Mouse (Mus musculus) cerebellum, adult 9-10 months (tissue): ENCODE results near the gene Klra7.
"Not testable (repeated sequence)": the region's sequence is repeated elsewhere in the genome, so short reads cannot be mapped to it uniquely, and the experiment has no call there.

ENCODE experiments used
- DNase-seq: peaks from one replicate; pipeline ENCODE4 v3.0.0; 2022

Gene Klra7

DNA sequence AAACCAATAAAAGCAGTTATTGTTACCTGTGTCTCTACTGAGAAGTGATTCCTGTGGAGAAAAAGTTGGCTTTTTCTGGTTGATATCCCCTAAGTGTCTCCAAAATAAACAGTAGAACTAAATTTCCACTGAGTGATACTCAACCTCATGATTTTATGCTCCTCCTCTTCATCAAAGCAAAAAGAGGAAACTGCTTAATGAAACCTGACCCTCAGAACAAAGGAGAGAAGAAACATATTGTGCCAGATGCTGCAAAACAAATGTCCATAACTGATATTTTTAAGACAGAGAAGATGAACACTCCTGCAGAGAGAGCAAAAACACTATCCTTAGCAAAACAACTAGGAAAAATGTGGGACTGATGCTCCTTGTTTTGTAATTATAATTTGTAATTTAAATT is at the start of gene Klra7:
TSS of gene Klra7 (minus strand) at position 101 of the 400 bp plus-strand sequence.
- DNase-seq = no peak

DNA sequence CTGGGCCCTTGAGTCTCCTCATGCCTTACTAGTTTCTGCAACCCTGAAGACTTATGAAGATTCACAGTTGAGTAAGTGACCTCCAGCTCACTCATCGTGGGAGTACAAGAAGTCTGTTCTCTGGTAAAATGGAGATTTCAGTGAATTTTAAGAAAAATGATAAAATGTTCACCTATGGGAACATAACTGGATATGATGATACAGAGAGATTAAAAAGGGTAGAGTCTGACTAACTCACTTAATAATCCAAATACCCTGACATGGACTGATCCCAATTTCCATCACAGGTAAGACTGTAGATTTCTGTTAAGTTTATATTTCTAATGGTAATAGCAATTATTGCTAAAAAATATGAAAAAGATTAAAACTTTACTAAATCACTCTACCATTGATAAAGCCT is 48.7 kb upstream of the Klra7 start, which contains the start of gene Klra10:
TSS of gene Klra10 (minus strand) at position 101 of the 400 bp plus-strand sequence.
- not testable (repeated sequence) for DNase-seq

DNA sequence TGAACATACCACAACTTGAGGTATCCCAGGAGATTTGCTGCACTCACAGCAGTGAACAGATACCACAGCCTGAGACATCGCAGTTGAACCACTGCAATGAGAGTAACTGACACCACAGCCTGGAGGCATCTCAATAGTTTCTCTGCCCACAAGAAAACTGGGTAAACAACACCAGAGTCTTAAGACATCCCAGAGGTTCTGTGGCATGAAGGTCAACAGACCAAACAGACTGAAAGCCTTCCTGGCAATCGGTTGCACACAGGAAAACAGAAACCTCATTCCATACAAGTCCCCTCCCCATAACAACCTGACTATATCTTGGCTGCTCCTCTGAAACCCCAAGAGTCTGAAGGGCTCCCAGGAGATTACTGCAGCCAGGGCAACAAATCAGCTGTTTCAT is 22.2 kb upstream of the Klra7 start:
- DNase-seq = no peak

DNA sequence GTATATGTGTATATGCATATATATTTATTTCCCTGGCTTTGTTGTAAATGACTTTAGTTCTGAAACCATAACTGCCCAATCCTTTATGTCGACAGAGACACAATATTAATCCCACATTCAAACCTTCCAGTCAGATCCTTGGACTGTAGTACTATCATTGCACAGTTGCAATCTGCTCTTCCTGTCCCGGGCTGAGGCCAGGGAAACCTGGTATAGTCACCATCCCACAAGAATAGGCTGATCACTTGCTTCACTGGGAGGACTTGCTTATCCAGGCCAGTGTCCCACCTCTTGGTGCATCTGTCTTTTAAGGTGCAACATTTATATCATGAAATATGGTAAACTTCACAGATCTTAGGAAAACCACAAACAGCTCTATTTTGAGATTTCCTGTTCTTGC is 4.4 kb upstream of the Klra7 start:
- DNase-seq = no peak

DNA sequence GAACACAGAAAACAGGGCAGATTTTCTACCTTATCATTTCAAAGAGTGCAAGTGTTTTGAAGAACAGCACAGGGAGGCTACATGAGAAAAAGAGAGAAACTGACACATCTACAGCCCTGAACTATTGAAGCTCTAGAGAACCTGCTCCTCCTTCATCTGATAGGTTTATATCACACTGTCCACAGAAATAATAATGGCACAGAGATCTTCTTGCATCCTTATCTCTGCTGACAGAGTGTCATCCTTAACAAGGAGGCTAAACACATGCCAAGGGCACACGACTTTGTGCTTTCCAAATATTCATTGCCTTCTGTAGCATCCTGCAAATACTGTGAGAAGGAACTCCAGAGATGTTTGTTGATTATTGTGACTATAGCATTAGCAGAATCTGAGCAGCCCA is 3.5 kb upstream of the Klra7 start:
- no peak for DNase-seq

DNA sequence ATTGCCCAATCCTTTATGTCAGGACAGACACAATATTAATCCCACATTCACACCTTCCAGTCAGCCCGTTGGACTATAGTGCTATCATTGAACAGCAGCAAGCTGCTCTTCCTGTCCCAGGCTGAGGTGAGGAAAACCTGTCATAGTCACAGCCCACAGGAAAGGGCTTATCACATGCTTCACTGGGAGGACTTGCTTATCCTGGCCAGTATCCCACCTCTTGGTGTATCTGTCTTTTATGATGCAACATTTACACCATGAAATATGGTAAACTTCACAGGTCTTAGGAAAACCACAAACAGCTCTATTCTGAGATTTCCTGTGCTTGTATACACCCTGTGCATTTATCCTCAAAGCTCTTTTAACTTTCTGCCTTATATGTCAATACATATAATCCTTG is 35.7 kb downstream of the Klra7 start:
- DNase-seq = not testable (repeated sequence)

DNA sequence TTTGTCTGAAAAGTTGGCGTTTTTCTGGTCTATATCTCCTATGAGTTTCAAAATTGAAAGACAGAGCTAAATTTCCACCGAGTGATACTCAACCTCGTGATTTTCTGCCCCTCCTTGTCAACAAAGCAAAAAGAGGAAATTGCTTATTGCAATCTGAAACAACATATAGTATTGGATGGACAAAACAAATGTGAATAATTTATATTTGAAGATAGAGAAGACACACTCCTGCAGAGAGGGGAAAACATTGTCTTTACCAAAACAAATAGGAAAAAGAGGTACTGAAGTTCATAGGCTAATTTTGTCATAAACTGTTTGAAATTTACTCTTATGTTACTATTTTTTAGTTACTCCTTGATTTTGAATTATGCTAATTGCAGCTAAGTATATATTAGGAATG is 40.1 kb downstream of the Klra7 start, which contains the start of gene Klra9:
TSS of gene Klra9 (minus strand) at position 101 of the 400 bp plus-strand sequence.
- DNase-seq = not testable (repeated sequence)
